Mouse (Mus musculus) kidney, postnatal 4 days (tissue): Measurements from ENCODE around the gene Afap1l2.

ENCODE experiments used
- DNase-seq, 2 experiments: peaks; one replicate each; pipeline ENCODE4 v3.0.0; 2021; ENCODE audit warnings: mixed read lengths in 2 of 2

Gene Afap1l2

GRCm38 (mm10) chr19:56936253-56936652 lies 71.8 kb downstream of the Afap1l2 start:
- no peak for DNase-seq

GRCm38 (mm10) chr19:56935777-56936176 lies 72.3 kb downstream of the Afap1l2 start:
- peak in 1 of 2 experiments; percentile 43 for DNase-seq

GRCm38 (mm10) chr19:56935111-56935510 lies 72.9 kb downstream of the Afap1l2 start:
- no peak for DNase-seq

GRCm38 (mm10) chr19:56933800-56934199 lies 74.2 kb downstream of the Afap1l2 start:
- DNase-seq = no peak

GRCm38 (mm10) chr19:56930029-56930428 lies 78.0 kb downstream of the Afap1l2 start:
- no peak for DNase-seq

- DNase-seq = no peak
These were observed 78.6 kb downstream of the Afap1l2 start for GRCm38 (mm10) chr19:56929392-56929791.

GRCm38 (mm10) chr19:56921744-56922143 lies 86.3 kb downstream of the Afap1l2 start:
- DNase-seq = no peak

- DNase-seq = no peak
These were observed 87.8 kb downstream of the Afap1l2 start for GRCm38 (mm10) chr19:56920232-56920631.

GRCm38 (mm10) chr19:56919628-56920027 lies 88.4 kb downstream of the Afap1l2 start:
- peak; percentile 95 to 96 for DNase-seq

- peak; percentile 54 to 68 for DNase-seq
These were observed 92.9 kb downstream of the Afap1l2 start for GRCm38 (mm10) chr19:56915084-56915483.

- DNase-seq = no peak
These were observed 93.4 kb downstream of the Afap1l2 start for GRCm38 (mm10) chr19:56914658-56915057.

GRCm38 (mm10) chr19:56913761-56914160 lies 94.3 kb downstream of the Afap1l2 start:
- peak in 1 of 2 experiments; percentile 61 for DNase-seq

GRCm38 (mm10) chr19:56910561-56910960 lies 97.5 kb downstream of the Afap1l2 start:
- no peak for DNase-seq

GRCm38 (mm10) chr19:56908472-56909270 lies 99.4 kb downstream of the Afap1l2 start:
- DNase-seq = peak; percentile 76 to 84

- DNase-seq = no peak
These were observed 100.2 kb downstream of the Afap1l2 start for GRCm38 (mm10) chr19:56907850-56908249.

- DNase-seq = no peak
These were observed 102.6 kb downstream of the Afap1l2 start for GRCm38 (mm10) chr19:56905395-56905794.

- DNase-seq = no peak
These were observed 103.9 kb downstream of the Afap1l2 start for GRCm38 (mm10) chr19:56904095-56904494.

- DNase-seq = peak; percentile 58 to 71
These were observed 110.4 kb downstream of the Afap1l2 start for GRCm38 (mm10) chr19:56897654-56898053.

- DNase-seq = no peak
These were observed 114.7 kb downstream of the Afap1l2 start for GRCm38 (mm10) chr19:56893326-56893725.

- no peak for DNase-seq
These were observed 115.4 kb downstream of the Afap1l2 start for GRCm38 (mm10) chr19:56892586-56892985.

- no peak for DNase-seq
These were observed 116.6 kb downstream of the Afap1l2 start for GRCm38 (mm10) chr19:56891438-56891837.

GRCm38 (mm10) chr19:56888654-56889053 lies 119.4 kb downstream of the Afap1l2 start:
- no peak for DNase-seq

GRCm38 (mm10) chr19:56887879-56888278 lies 120.1 kb downstream of the Afap1l2 start:
- DNase-seq = no peak

- no peak for DNase-seq
These were observed 130.7 kb downstream of the Afap1l2 start for GRCm38 (mm10) chr19:56877364-56877763.
